Mouse (Mus musculus) lung, postnatal 10 days (tissue): Measurements from ENCODE around the gene Fkbpl.

Experiments
- DNase-seq: peaks from one replicate; pipeline ENCODE4 v3.0.0; 2021

Fkbpl gene

DNA sequence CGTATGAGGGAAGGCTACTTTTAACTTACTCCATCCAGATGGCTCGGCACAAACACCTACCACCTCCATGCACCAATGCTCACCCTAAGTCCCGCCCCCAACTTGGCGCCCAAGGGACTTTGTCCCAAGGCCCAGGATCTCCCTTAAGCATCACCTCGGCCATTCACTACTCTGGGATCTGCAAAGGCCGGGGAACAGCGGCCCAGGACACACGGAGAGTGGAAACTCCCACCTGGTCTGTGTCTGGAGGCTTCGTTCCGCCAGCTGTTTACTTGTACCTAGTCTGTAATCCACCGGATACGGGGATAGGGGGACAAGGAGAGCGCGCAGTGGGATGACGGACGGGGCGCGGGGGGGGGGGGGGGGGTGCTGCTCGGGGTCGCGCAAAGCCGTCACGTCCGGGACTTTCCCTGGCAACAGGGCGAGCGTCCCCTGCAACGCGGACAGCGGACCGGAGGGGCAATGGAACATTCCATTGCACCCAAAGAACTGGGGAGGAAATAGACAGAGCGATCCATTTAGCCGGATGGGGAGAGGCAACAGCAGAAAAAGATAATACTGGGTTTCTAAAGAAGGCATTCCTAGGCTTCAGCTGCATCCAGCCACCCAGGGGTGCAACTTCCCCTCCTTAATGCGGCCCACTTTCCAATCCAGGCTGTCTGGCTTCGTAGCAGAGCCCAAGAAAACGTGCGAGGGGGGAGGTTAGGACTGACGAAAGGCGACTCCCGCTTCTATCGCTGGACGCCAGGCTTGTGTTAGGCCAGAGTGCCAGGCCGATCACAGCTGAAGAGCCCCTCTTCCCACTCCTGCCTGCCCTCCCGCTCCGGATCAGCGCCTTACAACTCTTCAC is 17.2 kb upstream of the Fkbpl start:
- DNase-seq: peak; percentile 94

DNA sequence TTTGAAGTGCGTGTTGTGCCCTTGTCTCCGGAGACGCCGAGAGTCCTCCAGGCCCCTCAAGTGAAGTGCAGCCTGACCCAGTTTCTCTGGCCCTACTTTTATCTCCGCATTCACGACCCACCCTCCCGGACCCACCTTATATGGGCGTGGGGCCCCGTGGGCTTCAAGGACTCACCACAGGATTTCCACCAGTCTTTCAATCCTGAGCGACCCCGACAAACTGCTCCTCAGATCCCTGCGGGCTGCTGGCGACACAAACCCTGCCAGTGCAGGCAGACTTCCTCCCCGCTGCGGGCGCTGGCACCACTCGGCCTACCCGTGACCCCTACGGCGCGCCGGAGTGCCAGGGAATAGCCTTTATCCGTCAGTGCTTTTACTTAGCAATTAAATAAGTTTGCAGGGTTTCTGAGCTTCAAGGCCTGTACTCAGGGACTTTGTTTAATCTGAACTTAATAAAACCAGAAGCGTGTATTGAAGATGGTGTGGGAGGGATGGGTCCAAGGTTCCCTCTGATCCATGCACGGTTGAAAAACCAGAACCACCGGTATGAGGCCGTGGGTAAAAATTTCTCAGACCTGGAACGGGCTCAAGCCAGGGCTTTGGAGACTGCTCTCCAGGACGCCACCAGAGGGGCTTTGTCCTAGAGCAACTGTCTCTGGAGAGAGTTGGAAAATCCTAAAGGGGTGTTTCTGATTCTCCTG is 16.5 kb upstream of the Fkbpl start, which contains the start of gene Ppt2:
Ppt2 (minus strand) TSS at position 568 of the 701 bp plus-strand sequence.
- peak; percentile 32 for DNase-seq

DNA sequence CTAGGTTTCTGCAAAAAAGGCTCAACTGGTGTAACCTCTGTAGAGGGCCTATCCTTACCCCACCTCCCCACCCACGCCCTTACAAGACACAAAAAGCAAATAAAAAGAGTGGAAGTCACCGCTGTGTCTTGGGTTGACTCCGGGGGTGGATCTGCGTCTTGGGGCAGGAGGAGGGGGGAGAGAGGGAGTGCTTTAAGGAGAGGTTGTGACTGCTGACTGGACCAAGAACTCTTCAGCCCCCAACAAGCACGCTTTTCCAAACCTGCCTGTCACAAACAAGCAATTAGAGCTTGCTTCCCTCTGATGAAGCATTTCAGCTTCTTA is 16.0 kb upstream of the Fkbpl start:
- DNase-seq: no peak

- DNase-seq: no peak
Measured at GRCm38 (mm10) chr17:34629221-34629751, 15.3 kb upstream of the Fkbpl start, which contains the start of gene Prrt1. Gene Prrt1, plus strand, starts transcription at chr17:34629533.

DNA sequence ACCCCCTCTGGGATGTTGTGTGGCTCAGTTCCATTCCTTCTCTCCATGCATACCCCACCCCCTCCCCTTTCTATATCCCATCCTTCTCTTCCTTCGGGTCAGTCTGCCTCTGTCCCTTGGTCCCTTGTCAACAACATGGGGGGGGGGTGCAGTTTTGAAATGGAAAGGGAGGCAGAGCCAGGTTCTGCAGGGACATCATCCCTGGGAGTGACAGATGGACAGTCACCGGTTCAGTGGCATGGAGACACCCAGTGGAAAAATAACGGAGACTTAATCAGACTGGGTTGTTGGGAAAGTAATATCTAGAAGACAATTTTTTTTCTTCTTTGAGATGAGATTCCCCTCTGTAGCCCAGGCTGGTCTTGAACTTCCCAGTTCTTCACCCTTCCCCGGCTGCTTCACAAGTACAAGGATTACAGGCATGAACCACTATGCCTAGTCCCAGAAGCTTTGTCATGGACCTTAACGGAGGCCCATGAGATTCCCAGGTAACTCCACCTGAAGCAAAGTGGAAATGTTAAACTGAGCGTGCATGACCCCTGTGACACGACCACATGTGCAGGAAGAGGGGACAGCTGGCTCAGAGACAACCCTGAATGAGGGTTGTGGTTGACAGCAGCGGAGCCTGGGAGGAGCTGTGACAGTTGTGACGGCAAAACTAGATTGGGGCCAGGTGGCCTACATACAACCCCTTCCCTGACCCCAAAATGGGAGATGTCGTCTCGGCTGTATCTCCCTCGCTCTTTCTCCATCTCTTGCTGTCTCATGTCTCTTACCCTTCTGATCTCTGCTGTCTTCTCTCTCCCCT is 14.6 kb upstream of the Fkbpl start:
- no peak for DNase-seq

DNA sequence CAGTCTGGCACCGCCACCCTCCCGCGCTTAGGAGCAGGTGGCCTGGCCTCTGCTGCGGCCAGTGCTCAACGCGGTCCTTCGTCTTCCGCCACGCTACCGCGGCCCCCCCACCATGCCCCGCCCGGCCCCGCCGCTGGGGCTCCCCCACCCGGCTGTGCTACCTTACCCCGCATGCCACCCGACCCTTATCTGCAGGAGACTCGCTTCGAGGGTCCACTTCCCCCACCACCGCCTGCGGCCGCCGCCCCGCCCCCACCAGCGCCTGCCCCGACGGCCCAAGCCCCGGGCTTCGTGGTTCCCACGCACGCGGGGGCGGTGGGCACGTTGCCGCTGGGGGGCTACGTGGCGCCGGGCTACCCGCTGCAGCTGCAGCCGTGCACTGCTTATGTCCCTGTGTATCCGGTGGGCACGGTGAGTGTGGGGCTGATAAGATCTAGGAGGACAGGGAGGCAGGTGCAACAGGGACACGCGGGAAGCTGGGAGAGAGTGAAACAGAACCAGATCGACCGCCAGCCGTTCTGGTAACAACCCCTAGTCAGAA is 13.7 kb upstream of the Fkbpl start:
- no peak for DNase-seq

DNA sequence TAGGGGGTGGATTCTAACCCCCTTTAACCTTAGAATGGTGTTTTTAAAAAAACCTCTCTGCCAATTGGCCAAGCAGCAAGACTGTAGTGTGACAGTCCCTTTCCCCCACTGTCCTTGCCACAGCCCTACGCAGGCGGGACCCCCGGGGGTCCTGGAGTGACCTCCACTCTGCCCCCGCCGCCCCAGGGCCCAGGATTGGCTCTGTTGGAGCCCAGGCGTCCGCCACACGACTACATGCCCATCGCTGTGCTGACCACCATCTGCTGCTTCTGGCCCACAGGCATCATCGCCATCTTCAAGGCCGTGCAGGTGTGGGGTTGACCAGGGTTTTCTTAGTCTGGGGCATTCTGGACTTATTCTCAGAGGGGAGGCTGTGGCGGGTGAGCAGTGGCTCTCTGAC is 12.9 kb upstream of the Fkbpl start:
- DNase-seq: no peak

DNA sequence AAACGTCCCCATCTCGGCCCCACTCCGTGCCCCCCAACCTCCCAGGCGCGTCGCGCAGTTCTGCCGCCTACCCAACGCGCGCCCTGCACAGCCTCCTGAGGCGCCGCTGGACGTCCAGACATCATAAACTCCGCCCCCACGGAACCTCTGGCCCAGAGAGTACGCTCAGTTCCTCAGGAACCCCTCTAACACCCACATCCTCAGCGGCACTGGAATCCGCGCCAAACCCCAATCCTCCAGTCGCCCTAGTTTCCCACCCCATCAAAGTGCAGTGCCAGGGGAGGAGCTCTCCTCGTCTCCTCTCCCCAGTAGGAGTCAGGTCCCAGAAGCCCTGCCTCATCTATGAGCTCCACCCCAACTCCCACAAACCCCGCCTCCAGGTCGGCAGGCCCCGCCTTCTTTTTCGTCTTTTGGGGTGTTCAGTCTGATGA is 12.3 kb upstream of the Fkbpl start:
- DNase-seq: peak; percentile 92

GRCm38 (mm10) chr17:34635671-34636070 is 8.9 kb upstream of the Fkbpl start:
- no peak for DNase-seq

GRCm38 (mm10) chr17:34637459-34637858 is 7.1 kb upstream of the Fkbpl start:
- no peak for DNase-seq

- no peak for DNase-seq
Measured at GRCm38 (mm10) chr17:34639461-34640255, 4.9 kb upstream of the Fkbpl start.

DNA sequence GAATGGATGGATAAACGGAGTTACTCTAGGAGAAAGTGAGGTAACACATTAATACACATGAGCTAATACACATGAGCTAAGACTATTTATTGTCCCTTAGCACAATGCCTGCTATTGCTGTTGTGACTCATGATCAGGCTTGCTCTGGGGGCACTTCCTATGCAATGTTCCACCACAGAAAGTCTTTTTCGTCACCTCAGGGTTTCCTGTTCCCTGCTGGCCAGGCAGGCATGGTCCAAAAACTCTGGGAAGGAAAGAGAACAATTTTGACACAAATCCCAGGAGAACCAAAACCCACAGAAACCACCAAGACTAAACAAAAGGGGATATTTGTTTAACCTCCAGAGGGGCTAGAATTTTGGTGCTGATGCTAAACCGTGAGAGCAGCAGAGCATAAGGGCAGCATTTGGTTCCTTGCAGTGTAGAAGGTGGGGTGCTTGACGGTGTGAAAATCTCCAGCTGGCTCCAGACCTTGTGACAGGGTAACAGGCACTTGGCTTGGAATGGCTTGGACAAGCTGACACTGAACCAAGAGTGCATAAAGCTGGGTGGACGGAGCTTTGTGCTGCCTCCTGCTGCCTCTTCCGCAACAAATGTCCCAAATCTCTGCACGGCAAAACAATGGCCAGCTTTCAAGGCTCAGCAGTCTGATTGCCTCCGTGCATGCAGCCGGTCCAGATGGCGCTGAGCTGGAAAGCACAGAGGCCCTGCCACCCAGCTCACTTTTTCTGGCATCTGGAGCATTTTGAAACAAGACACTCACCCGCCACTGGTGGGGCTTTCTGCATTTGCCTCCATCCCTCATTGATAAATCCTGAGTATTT is 3.6 kb upstream of the Fkbpl start:
- DNase-seq: peak; percentile 72

DNA sequence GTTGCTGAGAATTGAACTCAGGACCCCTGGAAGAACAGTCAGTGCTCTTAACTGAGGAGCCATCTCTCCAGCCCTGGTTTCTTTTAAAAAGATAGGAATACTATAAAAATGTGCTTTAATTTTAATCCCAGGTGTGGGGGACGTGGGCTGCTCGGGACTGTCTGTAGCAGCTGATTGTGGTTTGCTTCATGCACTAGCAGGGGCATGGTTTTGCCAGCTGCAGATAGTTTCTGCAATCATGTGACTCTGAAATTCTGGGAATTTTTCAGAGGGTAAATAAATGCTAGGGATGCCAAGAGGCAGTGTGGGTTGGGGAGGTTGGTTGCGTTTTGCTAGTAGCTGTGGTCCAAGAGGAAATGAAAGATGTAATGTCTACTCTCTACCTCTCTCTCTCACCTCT is 2.6 kb upstream of the Fkbpl start:
- DNase-seq: no peak

DNA sequence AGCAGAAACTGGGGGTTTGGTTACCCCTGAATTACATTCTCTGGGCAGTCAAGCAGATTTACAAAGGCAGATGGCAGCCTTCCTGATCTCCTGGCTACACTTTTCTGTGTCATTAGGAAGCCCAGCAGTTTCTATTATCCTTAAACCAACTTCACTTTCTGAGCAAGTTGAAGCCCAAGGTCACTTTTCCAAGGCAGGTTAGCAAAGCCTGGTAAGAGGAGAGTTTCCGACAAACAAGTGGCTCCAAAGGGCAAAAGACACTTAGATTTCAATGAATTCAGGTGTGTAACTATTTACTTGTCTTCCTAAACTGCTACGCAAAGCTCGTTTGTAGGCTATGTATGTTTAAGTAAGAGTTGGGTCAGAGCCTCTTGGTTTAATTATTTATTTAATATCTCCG is 1.2 kb upstream of the Fkbpl start:
- no peak for DNase-seq

DNA sequence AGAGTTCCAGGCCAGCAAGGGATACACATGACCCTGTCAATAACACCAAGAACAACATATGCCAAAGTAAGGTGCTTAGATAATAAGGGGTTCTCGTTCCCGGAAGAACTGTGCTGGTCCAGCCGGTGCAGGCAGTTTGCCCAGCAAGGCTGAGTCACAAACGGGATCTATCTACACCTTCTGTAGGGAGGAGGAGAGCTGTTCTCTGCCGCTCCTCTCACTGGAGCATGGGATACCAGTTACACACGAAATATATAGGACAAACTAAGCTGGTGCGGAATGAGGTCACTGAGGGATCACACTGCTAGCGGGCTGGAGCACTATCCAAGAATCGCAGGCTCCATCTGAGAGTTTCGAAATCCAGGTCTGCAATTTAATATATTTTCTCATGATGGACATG is 620 bp upstream of the Fkbpl start:
- DNase-seq: no peak

GRCm38 (mm10) chr17:34645256-34645829 is 779 bp downstream of the Fkbpl start:
- no peak for DNase-seq

GRCm38 (mm10) chr17:34645831-34646511 is 1.4 kb downstream of the Fkbpl start:
- peak; percentile 30 for DNase-seq

- DNase-seq: peak; percentile 98
Measured at GRCm38 (mm10) chr17:34646906-34647787, 2.6 kb downstream of the Fkbpl start, which contains the start of gene Atf6b. Gene Atf6b, plus strand, starts transcription at chr17:34647146.
